Mouse (Mus musculus) kidney, embryonic 14.5 days (tissue): Measurements from ENCODE around the gene Acvrl1. TPM values are rescaled to one million over a fixed set of nuclear protein-coding genes. Genes with fewer than 3 reads are reported as not detected.

ENCODE experiments used
- ATAC-seq: fragments of 200-750 bp; cut with Nextera tagmentation; 2 replicates; pipeline ENCODE4 v1.8.0; 2017; ENCODE audit warnings: moderate number of reproducible peaks, mild to moderate bottlenecking, moderate TSS enrichment, moderate library complexity; ENCODE audit not compliant: low FRiP score, low TSS enrichment
- H3K27ac ChIP-seq: fragments of 300-500 bp; sonication (generic); 2 replicates; pipeline ENCODE4 v1.5.1; 2014; ENCODE audit warnings: low read depth, mild to moderate bottlenecking, low read length, moderate library complexity, mixed read lengths
- H3K27me3 ChIP-seq: fragments of 300-500 bp; sonication (generic); 2 replicates; pipeline ENCODE4 v1.6.1; 2014; ENCODE audit warnings: mild to moderate bottlenecking, low read length; ENCODE audit not compliant: control insufficient read depth, insufficient read depth
- H3K36me3 ChIP-seq: fragments of 300-500 bp; sonication (generic); 2 replicates; pipeline ENCODE4 v1.6.1; 2014; ENCODE audit warnings: low read length, mixed read lengths; ENCODE audit not compliant: control insufficient read depth, insufficient read depth
- H3K4me1 ChIP-seq: fragments of 300-500 bp; sonication (generic); 2 replicates; pipeline ENCODE4 v1.6.1; 2014; ENCODE audit warnings: low read length, mixed read lengths; ENCODE audit not compliant: control insufficient read depth, insufficient read depth
- H3K4me2 ChIP-seq: fragments of 300-500 bp; sonication (generic); replicated peaks from 2 replicates; pipeline ENCODE4 v1.6.1; 2014; ENCODE audit warnings: low read depth, mild to moderate bottlenecking, low read length
- H3K4me3 ChIP-seq: fragments of 300-500 bp; sonication (generic); 2 replicates; pipeline ENCODE4 v1.5.1; 2014; ENCODE audit warnings: mild to moderate bottlenecking, low read length
- H3K9ac ChIP-seq: fragments of 300-500 bp; sonication (generic); 2 replicates; pipeline ENCODE4 v1.6.1; 2014; ENCODE audit warnings: low read depth, mild to moderate bottlenecking, low read length, moderate library complexity
- H3K9me3 ChIP-seq: fragments of 300-500 bp; sonication (generic); 2 replicates; pipeline ENCODE4 v1.6.1; 2016; ENCODE audit warnings: low read length; ENCODE audit not compliant: control insufficient read depth
- WGBS: fragments of 180-500 bp; shearing (Covaris S2); extraction: QIAGEN DNeasy Blood & Tissue Kit; methylation state at CpG from one replicate; pipeline ENCODE4 v1.1.7; 2014; 5-methylcytosine and 5-hydroxymethylcytosine counted together
- polyA plus RNA-seq: library from polyadenylated mRNA; unstranded; fragments of >200 nt; fragmentation: Nextera tagmentation; extraction: Ambion mirVana; gene quantifications from 2 replicates; pipeline ENCODE4 v1.2.1, GENCODE M21; 2014

The Acvrl1 gene
- polyA plus RNA-seq, 1 experiment from 2014 or later = 8.8 TPM

GRCm38 (mm10) chr15:101175131-101175460 lies 46.8 kb downstream of the Acvrl1 start:
- Histone ChIP-seq H3K4me2 (peak overlapping the region; percentile 93), H3K4me1 (peaks cover 27% of the 10 kb centered on the region), H3K9me3 (no peaks in the 10 kb centered on the region), H3K36me3 (no peaks in the 10 kb centered on the region), H3K9ac (peak overlapping the region; percentile 92), H3K4me3 (peak overlapping the region; percentile 87), H3K27me3 (no peaks in the 10 kb centered on the region), H3K27ac (no peak overlapping the region)
- no peak for ATAC-seq
- WGBS = 10% methylated on average over 5 of the region's 5 CpGs

GRCm38 (mm10) chr15:101175613-101176283 lies 47.4 kb downstream of the Acvrl1 start:
- peaks cover 33% of the 10 kb centered on the region for H3K4me1 ChIP-seq

GRCm38 (mm10) chr15:101176284-101176680 lies 48.0 kb downstream of the Acvrl1 start:
- no peak for ATAC-seq
- Histone ChIP-seq H3K4me2 (no peak overlapping the region; the same call in 1 of the 2 replicates), H3K9me3 (no peaks in the 10 kb centered on the region), H3K4me1 (peaks cover 39% of the 10 kb centered on the region), H3K27ac (no peak overlapping the region), H3K36me3 (no peaks in the 10 kb centered on the region), H3K9ac (no peak overlapping the region), H3K4me3 (no peak overlapping the region), H3K27me3 (no peaks in the 10 kb centered on the region)
- 48% methylated on average over 3 of the region's 3 CpGs for whole genome bisulfite sequencing

More at GRCm38 (mm10) chr15:101175613-101176283, 47.4 kb downstream of the Acvrl1 start:
- Histone ChIP-seq H3K9me3 (no peaks in the 10 kb centered on the region), H3K27me3 (no peaks in the 10 kb centered on the region), H3K4me3 (peak overlapping the region; percentile 87), H3K4me2 (peak overlapping the region; percentile 93), H3K27ac (no peak overlapping the region), H3K9ac (peak overlapping the region; percentile 92; the same call in 1 of the 2 replicates), H3K36me3 (no peaks in the 10 kb centered on the region)
- ATAC-seq = no peak
- 16% methylated on average over 17 of the region's 17 CpGs for WGBS

GRCm38 (mm10) chr15:101176795-101177691 lies 48.7 kb downstream of the Acvrl1 start:
- H3K36me3 ChIP-seq = no peaks in the 10 kb centered on the region
- H3K4me1 ChIP-seq = peaks cover 43% of the 10 kb centered on the region
- no peak overlapping the region for H3K27ac ChIP-seq
- H3K4me3 ChIP-seq = no peak overlapping the region
- no peak overlapping the region for H3K4me2 ChIP-seq
- H3K27me3 ChIP-seq = no peaks in the 10 kb centered on the region
- H3K9ac ChIP-seq = no peak overlapping the region
- ATAC-seq = no peak
- 68% methylated on average over 8 of the region's 8 CpGs for WGBS
- H3K9me3 ChIP-seq = no peaks in the 10 kb centered on the region

- H3K4me1 ChIP-seq = peaks cover 48% of the 10 kb centered on the region
- H3K27ac ChIP-seq = no peak overlapping the region
- no peak for ATAC-seq
- H3K4me2 ChIP-seq = no peak overlapping the region
- H3K27me3 ChIP-seq = no peaks in the 10 kb centered on the region
- H3K4me3 ChIP-seq = no peak overlapping the region
- H3K9me3 ChIP-seq = 0 out of 2 replicates have a peak, but pooled peaks cover 2% of the 10 kb centered on the region
- WGBS = 65% methylated on average over 15 of the region's 15 CpGs
- no peaks in the 10 kb centered on the region for H3K36me3 ChIP-seq
- no peak overlapping the region for H3K9ac ChIP-seq
Measured at GRCm38 (mm10) chr15:101180363-101181105, 52.2 kb downstream of the Acvrl1 start.

- Histone ChIP-seq H3K4me3 (no peak overlapping the region), H3K27me3 (no peaks in the 10 kb centered on the region), H3K9ac (peak overlapping the region; percentile 12; the same call in 1 of the 2 replicates), H3K27ac (no peak overlapping the region), H3K4me2 (no peak overlapping the region), H3K9me3 (0 out of 2 replicates have a peak, but pooled peaks cover 3% of the 10 kb centered on the region), H3K36me3 (peaks cover 1% of the 10 kb centered on the region; the same call in 1 of the 2 replicates), H3K4me1 (peaks cover 46% of the 10 kb centered on the region)
- ATAC-seq = 0 out of 2 replicates have a peak, but pooled peaks have one; percentile 36
- WGBS = 26% methylated on average over 5 of the region's 5 CpGs
Measured at GRCm38 (mm10) chr15:101181106-101181466, 52.8 kb downstream of the Acvrl1 start.

GRCm38 (mm10) chr15:101181500-101181899 lies 53.2 kb downstream of the Acvrl1 start:
- H3K4me3 ChIP-seq = no peak overlapping the region
- H3K27ac ChIP-seq = no peak overlapping the region
- H3K4me1 ChIP-seq = peaks cover 42% of the 10 kb centered on the region
- ATAC-seq = no peak
- H3K36me3 ChIP-seq = peaks cover 5% of the 10 kb centered on the region; the same call in 1 of the 2 replicates
- 0 out of 2 replicates have a peak, but pooled peaks cover 3% of the 10 kb centered on the region for H3K9me3 ChIP-seq
- WGBS = 22% methylated on average over 4 of the region's 4 CpGs
- peak overlapping the region; percentile 12; the same call in 1 of the 2 replicates for H3K9ac ChIP-seq
- no peak overlapping the region for H3K4me2 ChIP-seq
- H3K27me3 ChIP-seq = no peaks in the 10 kb centered on the region

- no peak for ATAC-seq
- no peaks in the 10 kb centered on the region for H3K27me3 ChIP-seq
- no peak overlapping the region for H3K27ac ChIP-seq
- H3K36me3 ChIP-seq = peaks cover 5% of the 10 kb centered on the region; the same call in 1 of the 2 replicates
- 34% methylated on average over 5 of the region's 5 CpGs for WGBS
- 0 out of 2 replicates have a peak, but pooled peaks cover 3% of the 10 kb centered on the region for H3K9me3 ChIP-seq
- no peak overlapping the region for H3K4me2 ChIP-seq
- H3K9ac ChIP-seq = no peak overlapping the region
- H3K4me3 ChIP-seq = no peak overlapping the region
- peaks cover 33% of the 10 kb centered on the region for H3K4me1 ChIP-seq
Measured at GRCm38 (mm10) chr15:101182676-101183075, 54.4 kb downstream of the Acvrl1 start.
